Mouse (Mus musculus) mammary gland, adult 2 months (tissue): Measurements from ENCODE around the gene Krr1. TPM values are rescaled to one million over a fixed set of nuclear protein-coding genes. Genes with fewer than 3 reads are reported as not detected.

Source experiments
- polyA plus RNA-seq: library from polyadenylated mRNA; depleted of rRNA; stranded (reverse); fragments of >200 nt; gene quantifications from 2 replicates; pipeline ENCODE4 v1.2.3, GENCODE M21; 2012; ENCODE audit warnings: low replicate concordance; rRNA removed

Krr1 gene
- polyA plus RNA-seq = 2.5 and 6.0 TPM in 2 replicates

DNA sequence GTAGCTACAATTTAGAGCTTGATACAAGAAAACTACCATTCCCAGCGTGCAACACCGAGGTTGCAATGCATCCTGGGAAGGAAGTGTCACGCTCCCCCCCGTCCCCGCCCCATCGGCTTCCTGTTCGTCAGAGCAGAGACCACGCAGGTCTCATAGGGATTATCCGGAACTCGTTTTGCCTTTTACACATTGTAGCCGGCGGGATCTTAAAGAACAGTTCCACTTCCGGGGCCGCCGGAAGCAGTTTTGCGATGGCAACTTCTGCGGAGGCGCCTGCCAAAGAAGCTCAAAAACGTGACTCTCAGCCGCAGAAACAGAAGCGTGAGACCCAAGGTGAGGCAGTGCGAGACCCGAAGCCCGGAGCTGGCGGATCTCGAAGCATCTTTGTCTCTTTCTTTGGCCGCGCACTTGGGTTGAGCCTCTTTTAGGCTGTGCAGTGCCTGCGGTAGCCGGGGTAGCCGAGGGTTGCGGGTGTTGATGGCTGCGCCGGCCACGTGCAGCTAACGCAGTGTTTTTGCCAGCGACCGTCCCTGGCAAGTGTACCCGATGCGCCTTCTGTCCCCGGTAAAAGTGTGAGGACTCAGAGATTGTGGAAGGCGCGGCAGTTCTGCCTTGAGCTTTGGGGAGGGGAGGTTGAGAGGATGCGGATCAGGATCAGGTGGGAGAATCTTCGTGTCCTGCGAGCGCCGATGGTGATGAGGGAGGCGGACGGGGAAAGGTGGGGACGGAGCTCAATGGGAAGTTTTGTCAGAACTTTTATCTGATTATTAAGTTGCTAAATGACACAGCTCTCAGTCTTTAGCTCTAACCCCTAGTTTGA, at the start of gene Krr1:
Gene Krr1, plus strand, starts transcription at position 123 of the 820 bp plus-strand sequence.

GRCm38 (mm10) chr10:112002544-112003215, 30.2 kb downstream of the Krr1 start, which contains the start of gene Glipr1:
TSS of gene Glipr1 (minus strand) at chr10:112002631.

Other genes starting within 250 kb of the Krr1 start
- gene Glipr1, start 30.0 kb downstream of the Krr1 start, polyA plus RNA-seq = 13.4 and 23.8 TPM in 2 replicates
- not detected in 2 replicates for gene Glipr1l1, start 87.5 kb downstream of the Krr1 start, polyA plus RNA-seq
- gene Glipr1l2, start 110.7 kb downstream of the Krr1 start, polyA plus RNA-seq = not detected in 2 replicates
- not detected in 2 replicates for gene Glipr1l3, start 187.7 kb downstream of the Krr1 start, polyA plus RNA-seq
- not detected in 2 replicates for gene Caps2, start 191.0 kb downstream of the Krr1 start, polyA plus RNA-seq